Mouse (Mus musculus): ENCODE measurements at regions not wholly inside any gene's neighbourhood (a gene's known extent, or its start where the extent isn't known, plus 50 kb on each side); places are given as distances from the start of the nearest gene placed in this dataset.

DNA sequence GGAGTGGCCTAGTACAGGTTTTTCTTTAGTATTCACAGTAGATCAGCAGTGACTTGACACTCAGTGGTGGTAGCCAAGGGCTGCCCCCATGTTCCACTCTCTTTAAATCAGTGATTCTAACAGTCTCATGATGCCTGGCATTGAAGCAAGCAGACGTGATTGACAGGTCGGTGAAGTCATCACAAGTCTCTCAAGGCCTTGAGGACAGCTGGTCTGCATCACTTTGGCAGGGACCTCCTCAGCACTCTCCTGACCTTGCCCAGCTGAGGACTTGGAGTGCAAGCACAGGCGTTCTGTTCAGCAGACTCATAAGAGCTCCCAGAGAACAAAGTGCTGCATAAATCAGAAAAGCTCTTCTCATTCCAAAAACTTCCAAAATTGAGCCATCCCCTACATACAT lies 285.4 kb upstream of the Klf3 start:
- no peak for TF ChIP-seq POLR2A (IDR thresholded peaks at IDR 0.05; ENCODE audit: borderline replicate concordance, insufficient read depth, low read length)
- no peak for TF ChIP-seq CTCF (IDR thresholded peaks at IDR 0.05; ENCODE audit: borderline replicate concordance, insufficient read depth, low read depth, low read length)
